Mouse (Mus musculus) spleen, adult 2 months (tissue): ENCODE measurements around the gene Snupn.

Source experiments
- CTCF ChIP-seq: fragments of 200-500 bp; IDR thresholded peaks from 2 replicates; pipeline ENCODE4 v1.5.1; 2011; ENCODE audit warnings: mild to moderate bottlenecking, inconsistent platforms; ENCODE audit not compliant: insufficient read depth, insufficient read length, insufficient replicate concordance; ENCODE audit errors: extremely low read depth
- POLR2A ChIP-seq: fragments of 200-500 bp; IDR thresholded peaks from 2 replicates; pipeline ENCODE4 v1.6.1; 2011; ENCODE audit warnings: low read depth, low read length, inconsistent platforms

DNA sequence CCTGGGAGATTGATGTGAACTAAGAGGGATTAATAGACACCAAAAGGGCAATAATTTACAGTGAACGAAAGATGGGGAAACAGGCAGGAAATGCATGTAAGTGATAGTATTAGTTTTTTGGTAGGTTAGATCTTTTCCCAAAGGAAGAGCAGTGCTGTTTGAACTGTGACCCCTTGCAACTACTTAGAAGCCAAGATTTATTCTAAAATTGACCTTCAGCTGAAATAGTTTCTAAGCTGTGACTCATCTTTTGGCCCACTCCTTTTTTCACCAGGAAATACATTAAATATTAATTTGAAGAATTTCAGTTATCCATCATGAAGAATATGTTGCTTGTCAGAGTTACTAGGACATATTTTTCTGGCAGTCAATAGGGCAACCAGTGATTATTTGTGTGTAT lies 63.1 kb downstream of the Snupn start:
- TF ChIP-seq CTCF (no peak), POLR2A (no peak)
